Mouse (Mus musculus): ENCODE results near the gene Kdelc1. TPM values are rescaled to one million over a fixed set of nuclear protein-coding genes. Genes with fewer than 3 reads are reported as not detected.

The Kdelc1 gene
- total RNA-seq, 1 experiment: 28.4 TPM

DNA sequence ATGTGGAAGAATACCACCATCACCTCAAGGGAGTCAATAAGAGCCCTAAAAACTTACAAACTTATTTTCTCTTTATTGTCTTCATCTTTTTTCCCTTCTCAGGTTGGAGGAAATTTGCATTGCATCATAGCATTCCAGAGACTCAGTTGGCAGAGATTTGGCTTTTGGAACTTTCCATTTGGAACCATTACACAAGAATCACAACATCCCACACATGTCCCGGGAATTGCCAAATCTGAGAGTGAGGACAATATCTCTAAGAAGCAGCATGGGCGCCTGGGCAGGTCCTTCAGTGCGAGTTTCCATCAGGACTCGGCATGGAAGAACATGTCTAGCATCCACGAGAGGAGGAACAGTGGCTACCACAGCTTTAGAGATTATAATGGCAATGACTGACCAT is 24.1 kb upstream of the Kdelc1 start:
- Histone ChIP-seq H3K4me3 (ENCODE audit: insufficient read depth in 1 of 2, low read depth in 1 of 2, low read length in 2 of 2, poor library complexity in 1 of 2, severe bottlenecking in 1 of 2) (no peak overlapping the region), H3K27ac (ENCODE audit: insufficient read depth, low read depth, low read length, poor library complexity, severe bottlenecking) (no peak overlapping the region), H3K9ac (ENCODE audit: insufficient read depth, low read depth, low read length, poor library complexity, severe bottlenecking) (no peak overlapping the region), H3K9me3 (ENCODE audit: control insufficient read depth, insufficient read depth, low read depth, low read length) (no peaks in the 10 kb centered on the region), H3K36me3 (ENCODE audit: control insufficient read depth, insufficient read depth, low read length, poor library complexity, severe bottlenecking) (no peaks in the 10 kb centered on the region), H3K4me1 (ENCODE audit: control insufficient read depth in 2 of 2, insufficient read depth in 2 of 2, low read length in 2 of 2, poor library complexity in 1 of 2) (no peaks in the 10 kb centered on the region)
- in situ Hi-C loops (cut with MboI; ENCODE audit: low sequenced_read_pairs in 2 of 2, unreplicated experiment in 2 of 2): no loop called here
- DNase-seq (ENCODE audit: low read depth, low spot score): no peak
- TF ChIP-seq ZNF384 (IDR thresholded peaks at IDR 0.05; ENCODE audit: low read depth, low read length) (no peak), MAFK (IDR thresholded peaks at IDR 0.05; ENCODE audit: insufficient read depth, low read depth, low read length) (no peak), ZC3H11A (IDR thresholded peaks at IDR 0.05; ENCODE audit: borderline replicate concordance, low read depth, low read length) (no peak), HCFC1 (IDR thresholded peaks at IDR 0.05; ENCODE audit: borderline replicate concordance, insufficient read depth, low read length) (no peak), CHD2 (IDR thresholded peaks at IDR 0.05; ENCODE audit: low read depth, low read length) (no peak)

DNA sequence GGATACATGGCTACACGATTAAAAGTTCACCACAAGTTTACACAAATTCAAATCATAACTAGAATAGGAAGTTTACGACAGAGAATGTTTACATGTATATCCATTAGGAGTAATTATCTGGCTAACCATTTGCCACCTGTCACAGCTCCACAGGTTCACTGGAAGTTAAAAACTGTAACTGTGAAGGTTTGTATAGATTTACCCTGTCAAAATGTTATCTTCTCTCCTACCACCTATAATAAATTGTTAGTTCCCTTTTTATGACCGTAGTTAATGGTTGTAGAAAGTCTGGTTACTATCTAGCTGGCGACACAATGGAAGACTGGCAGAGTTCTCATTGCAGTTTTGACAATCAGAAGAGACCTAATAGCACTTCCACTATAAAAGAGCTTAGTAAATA is 21.6 kb upstream of the Kdelc1 start:
- TF ChIP-seq ZNF384 (IDR thresholded peaks at IDR 0.05; ENCODE audit: low read depth, low read length) (no peak), ZC3H11A (IDR thresholded peaks at IDR 0.05; ENCODE audit: borderline replicate concordance, low read depth, low read length) (no peak), CHD2 (IDR thresholded peaks at IDR 0.05; ENCODE audit: low read depth, low read length) (no peak), HCFC1 (IDR thresholded peaks at IDR 0.05; ENCODE audit: borderline replicate concordance, insufficient read depth, low read length) (no peak), MAFK (IDR thresholded peaks at IDR 0.05; ENCODE audit: insufficient read depth, low read depth, low read length) (no peak)
- no peak overlapping the region for H3K9ac ChIP-seq (ENCODE audit: insufficient read depth, low read depth, low read length, poor library complexity, severe bottlenecking)
- no peak overlapping the region for H3K4me3 ChIP-seq (ENCODE audit: insufficient read depth in 1 of 2, low read depth in 1 of 2, low read length in 2 of 2, poor library complexity in 1 of 2, severe bottlenecking in 1 of 2)
- H3K27ac ChIP-seq (ENCODE audit: insufficient read depth, low read depth, low read length, poor library complexity, severe bottlenecking): no peak overlapping the region
- in situ Hi-C loops (cut with MboI; ENCODE audit: low sequenced_read_pairs in 2 of 2, unreplicated experiment in 2 of 2): no loop called here
- no peaks in the 10 kb centered on the region for H3K9me3 ChIP-seq (ENCODE audit: control insufficient read depth, insufficient read depth, low read depth, low read length)
- no peak for DNase-seq (ENCODE audit: low read depth, low spot score)
- no peaks in the 10 kb centered on the region for H3K4me1 ChIP-seq (ENCODE audit: control insufficient read depth in 2 of 2, insufficient read depth in 2 of 2, low read length in 2 of 2, poor library complexity in 1 of 2)
- H3K36me3 ChIP-seq (ENCODE audit: control insufficient read depth, insufficient read depth, low read length, poor library complexity, severe bottlenecking): no peaks in the 10 kb centered on the region

DNA sequence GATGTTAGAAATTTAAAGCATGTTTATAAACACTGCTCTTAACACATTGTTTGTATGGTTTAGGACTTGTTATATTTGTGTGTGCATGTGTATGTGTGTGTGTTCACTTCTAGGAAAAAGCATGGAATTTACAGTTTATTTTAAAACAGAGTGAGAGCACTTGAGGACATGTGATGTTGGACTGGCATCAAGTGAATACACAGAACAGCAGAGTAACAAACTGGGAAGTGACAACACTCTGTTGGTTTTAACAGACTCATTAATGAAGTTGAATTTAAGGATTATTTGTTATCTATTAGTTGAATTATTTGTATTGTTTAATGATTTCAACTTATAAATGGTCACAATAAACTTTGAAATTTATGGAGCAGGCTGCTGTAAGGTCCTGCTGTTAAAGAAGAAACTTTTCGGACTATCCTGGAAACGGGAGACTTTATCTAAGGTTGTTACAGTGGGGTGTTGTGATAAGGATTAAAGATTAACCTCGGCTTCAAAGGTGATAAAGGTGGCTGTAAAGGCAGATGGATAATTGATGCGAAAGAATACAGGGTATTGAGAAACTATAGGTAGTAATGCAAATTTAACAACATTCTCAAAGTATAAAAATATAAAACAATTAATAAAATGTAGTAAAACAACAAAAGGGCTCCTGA is 11.4 kb upstream of the Kdelc1 start:
- Histone ChIP-seq H3K36me3 (ENCODE audit: control insufficient read depth, insufficient read depth, low read length, poor library complexity, severe bottlenecking) (no peaks in the 10 kb centered on the region; the same call in 1 of the 2 replicates), H3K4me1 (ENCODE audit: control insufficient read depth in 2 of 2, insufficient read depth in 2 of 2, low read length in 2 of 2, poor library complexity in 1 of 2) (no peaks in the 10 kb centered on the region), H3K27ac (ENCODE audit: insufficient read depth, low read depth, low read length, poor library complexity, severe bottlenecking) (no peak overlapping the region), H3K9ac (ENCODE audit: insufficient read depth, low read depth, low read length, poor library complexity, severe bottlenecking) (no peak overlapping the region), H3K4me3 (ENCODE audit: insufficient read depth in 1 of 2, low read depth in 1 of 2, low read length in 2 of 2, poor library complexity in 1 of 2, severe bottlenecking in 1 of 2) (no peak overlapping the region), H3K9me3 (ENCODE audit: control insufficient read depth, insufficient read depth, low read depth, low read length) (no peaks in the 10 kb centered on the region)
- no peak for TF ChIP-seq CHD2 (IDR thresholded peaks at IDR 0.05; ENCODE audit: low read depth, low read length)
- TF ChIP-seq HCFC1 (IDR thresholded peaks at IDR 0.05; ENCODE audit: borderline replicate concordance, insufficient read depth, low read length): no peak
- DNase-seq (ENCODE audit: low read depth, low spot score): no peak
- in situ Hi-C loops (cut with MboI; ENCODE audit: low sequenced_read_pairs in 2 of 2, unreplicated experiment in 2 of 2): no loop called here

DNA sequence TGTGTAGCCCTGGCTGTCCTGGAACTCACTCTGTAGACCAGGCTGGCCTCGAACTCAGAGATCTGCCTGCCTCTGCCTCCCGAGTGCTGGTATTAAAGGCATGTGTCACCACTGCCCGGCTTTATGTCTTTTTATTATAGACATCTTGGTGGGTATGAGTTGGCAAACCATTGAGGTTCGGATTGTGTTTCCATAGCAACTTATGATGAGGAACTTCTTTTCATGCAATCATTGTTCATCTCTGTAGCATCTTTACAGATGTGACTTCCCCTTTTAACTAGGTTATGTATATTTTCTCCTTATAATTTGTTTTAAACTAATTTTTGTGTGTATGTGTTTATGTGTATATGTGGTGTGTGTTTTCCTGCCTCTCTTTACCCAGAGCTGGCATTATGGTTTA is 7.0 kb upstream of the Kdelc1 start:
- Histone ChIP-seq H3K9me3 (ENCODE audit: control insufficient read depth, insufficient read depth, low read depth, low read length) (no peaks in the 10 kb centered on the region), H3K36me3 (ENCODE audit: control insufficient read depth, insufficient read depth, low read length, poor library complexity, severe bottlenecking) (no peaks in the 10 kb centered on the region; the same call in 1 of the 2 replicates), H3K9ac (ENCODE audit: insufficient read depth, low read depth, low read length, poor library complexity, severe bottlenecking) (no peak overlapping the region), H3K4me3 (ENCODE audit: insufficient read depth in 1 of 2, low read depth in 1 of 2, low read length in 2 of 2, poor library complexity in 1 of 2, severe bottlenecking in 1 of 2) (no peak overlapping the region), H3K4me1 (ENCODE audit: control insufficient read depth in 2 of 2, insufficient read depth in 2 of 2, low read length in 2 of 2, poor library complexity in 1 of 2) (no peaks in the 10 kb centered on the region), H3K27ac (ENCODE audit: insufficient read depth, low read depth, low read length, poor library complexity, severe bottlenecking) (no peak overlapping the region)
- TF ChIP-seq ZNF384 (IDR thresholded peaks at IDR 0.05; ENCODE audit: low read depth, low read length) (no peak), MAFK (IDR thresholded peaks at IDR 0.05; ENCODE audit: insufficient read depth, low read depth, low read length) (no peak), ZC3H11A (IDR thresholded peaks at IDR 0.05; ENCODE audit: borderline replicate concordance, low read depth, low read length) (no peak), HCFC1 (IDR thresholded peaks at IDR 0.05; ENCODE audit: borderline replicate concordance, insufficient read depth, low read length) (no peak)
- no peak for DNase-seq (ENCODE audit: low read depth, low spot score)
- in situ Hi-C loops (cut with MboI; ENCODE audit: low sequenced_read_pairs in 2 of 2, unreplicated experiment in 2 of 2): no loop called here

DNA sequence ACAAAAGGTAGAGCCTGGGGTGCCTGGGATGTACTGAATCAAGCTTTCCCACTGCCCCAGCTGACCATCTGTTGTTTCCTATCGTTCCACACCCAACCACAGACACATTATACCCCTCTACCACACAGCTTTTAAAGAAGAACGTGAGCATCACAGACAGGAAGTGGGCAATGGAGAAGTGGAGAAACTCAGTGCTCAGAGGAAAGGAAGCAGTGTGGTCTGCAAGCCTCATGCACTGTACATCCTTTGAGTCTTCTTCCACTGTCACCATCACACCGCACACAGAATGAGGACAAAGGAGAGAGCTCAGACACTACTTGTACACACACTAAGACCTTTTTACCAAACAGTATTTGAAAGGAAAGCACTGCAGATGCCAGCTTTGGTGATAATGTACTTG is 3.6 kb upstream of the Kdelc1 start:
- DNase-seq (ENCODE audit: low read depth, low spot score): no peak
- Histone ChIP-seq H3K9ac (ENCODE audit: insufficient read depth, low read depth, low read length, poor library complexity, severe bottlenecking) (no peak overlapping the region), H3K4me1 (ENCODE audit: control insufficient read depth in 2 of 2, insufficient read depth in 2 of 2, low read length in 2 of 2, poor library complexity in 1 of 2) (peaks cover 0 to 3% of the 10 kb centered on the region in 2 experiments; a peak in 1 of 4 replicates), H3K9me3 (ENCODE audit: control insufficient read depth, insufficient read depth, low read depth, low read length) (no peaks in the 10 kb centered on the region), H3K4me3 (ENCODE audit: insufficient read depth in 1 of 2, low read depth in 1 of 2, low read length in 2 of 2, poor library complexity in 1 of 2, severe bottlenecking in 1 of 2) (no peak overlapping the region), H3K36me3 (ENCODE audit: control insufficient read depth, insufficient read depth, low read length, poor library complexity, severe bottlenecking) (no peaks in the 10 kb centered on the region; the same call in 1 of the 2 replicates), H3K27ac (ENCODE audit: insufficient read depth, low read depth, low read length, poor library complexity, severe bottlenecking) (no peak overlapping the region)
- no peak for TF ChIP-seq CHD2 (IDR thresholded peaks at IDR 0.05; ENCODE audit: low read depth, low read length)
- TF ChIP-seq HCFC1 (IDR thresholded peaks at IDR 0.05; ENCODE audit: borderline replicate concordance, insufficient read depth, low read length): no peak
- no peak for TF ChIP-seq ZC3H11A (IDR thresholded peaks at IDR 0.05; ENCODE audit: borderline replicate concordance, low read depth, low read length)
- TF ChIP-seq MAFK (IDR thresholded peaks at IDR 0.05; ENCODE audit: insufficient read depth, low read depth, low read length): no peak
- in situ Hi-C loops (cut with MboI; ENCODE audit: low sequenced_read_pairs in 2 of 2, unreplicated experiment in 2 of 2): no loop called here

Measured in ES-E14 (cell line).